Comparison of ENCODE assay signal across 23 mouse cellular contexts in the genomic region with DNA sequence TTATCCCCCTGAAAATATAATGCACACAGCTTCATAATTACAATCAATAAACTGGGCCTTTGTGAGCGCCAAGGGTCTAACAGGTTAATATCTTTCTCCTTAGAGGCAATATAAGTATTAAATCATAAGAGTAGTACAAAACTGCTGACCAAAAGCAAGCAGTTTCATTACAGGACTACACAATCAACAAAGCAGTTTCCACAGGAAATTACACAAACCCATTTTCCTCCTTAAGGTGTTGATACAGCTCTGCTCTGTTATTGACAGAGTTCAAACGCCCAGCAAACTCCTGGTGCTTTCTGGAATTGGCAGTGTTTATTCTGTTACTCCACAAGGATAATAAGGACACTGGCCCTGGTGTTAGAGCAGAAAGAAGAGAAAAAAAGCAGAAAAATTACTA.
"Had no signal": no experiment of that assay in that cellular context is flagged by ENCODE, and none has a peak within 500 bp of the region (broad histone marks: within the 10 kb centered on the region; RNA-seq: fewer than 3 reads in every experiment).

No protein-coding gene starts in this region.

- H3K9ac ChIP-seq: limb, embryonic 12.5 days; limb, embryonic 15.5 days; liver, embryonic 14.5 days; liver, postnatal 0 days; lung, embryonic 14.5 days; neural tube, embryonic 12.5 days; neural tube, embryonic 15.5 days; stomach, embryonic 15.5 days had no signal

- DNase-seq: kidney, adult 18-20 months; kidney, adult 9 months; kidney, postnatal 14 days; kidney, postnatal 4 days; left cerebral cortex, postnatal 4 days; liver, postnatal 0 days; lung, embryonic 14.5 days; midbrain, embryonic 14.5 days; right cerebral cortex, adult 18-20 months; right cerebral cortex, postnatal 25 days; spleen, adult 18-20 months; thymus, postnatal 25 days had no signal

- H3K4me1 ChIP-seq: limb, embryonic 12.5 days; limb, embryonic 15.5 days; midbrain, embryonic 10.5 days; neural tube, embryonic 12.5 days; neural tube, embryonic 15.5 days; stomach, embryonic 15.5 days had no signal

- H3K4me2 ChIP-seq: limb, embryonic 12.5 days; limb, embryonic 15.5 days; liver, embryonic 11.5 days; lung, embryonic 14.5 days; neural tube, embryonic 12.5 days; neural tube, embryonic 15.5 days; stomach, embryonic 15.5 days had no signal

- H3K4me3 ChIP-seq: limb, embryonic 12.5 days; limb, embryonic 15.5 days; megakaryocyte, embryonic 14.5 days; midbrain, embryonic 10.5 days; neural tube, embryonic 12.5 days; neural tube, embryonic 15.5 days; stomach, embryonic 15.5 days had no signal

- H3K27ac ChIP-seq: limb, embryonic 12.5 days; limb, embryonic 15.5 days; liver, embryonic 14.5 days; macrophage; midbrain, embryonic 10.5 days; neural tube, embryonic 12.5 days; neural tube, embryonic 15.5 days; stomach, embryonic 15.5 days had no signal

- ATAC-seq: intestine, embryonic 16.5 days; liver, postnatal 0 days had no signal

- H3K27me3 ChIP-seq: limb, embryonic 12.5 days; limb, embryonic 15.5 days; megakaryocyte, embryonic 14.5 days; neural tube, embryonic 12.5 days; neural tube, embryonic 15.5 days; stomach, embryonic 15.5 days had no signal

- H3K9me3 ChIP-seq: limb, embryonic 12.5 days; limb, embryonic 15.5 days; megakaryocyte, embryonic 14.5 days; midbrain, embryonic 10.5 days; neural tube, embryonic 12.5 days; neural tube, embryonic 15.5 days; stomach, embryonic 15.5 days had no signal
